ENCODE assay signal across 10 mouse cellular contexts in genomic region chr7:44883036-44883435, GRCm38 (mm10).
"Had no signal": no experiment of that assay in that cellular context is flagged by ENCODE, and none has a peak within 500 bp of the region (broad histone marks: within the 10 kb centered on the region; RNA-seq: fewer than 3 reads in every experiment).

No protein-coding gene starts in this region.

- DNase-seq: liver, postnatal 0 days; lung, adult 2 months; lung, postnatal 4 days; midbrain, embryonic 14.5 days; retina, postnatal 1 day; right cerebral cortex, adult 18-20 months; right cerebral cortex, postnatal 25 days; right cerebral cortex, postnatal 4 days; thymus, postnatal 25 days; thymus, postnatal 4 days had no signal
